Mouse (Mus musculus): ENCODE data around the gene Rin1. TPM values are rescaled to one million over a fixed set of nuclear protein-coding genes. Genes with fewer than 3 reads are reported as not detected.
A peak's percentile ranks its signal among the peaks of the same experiment; 100 is the strongest.

Rin1 gene
- polyA plus RNA-seq, 1 experiment from 2014 or later: 0.80 TPM

DNA sequence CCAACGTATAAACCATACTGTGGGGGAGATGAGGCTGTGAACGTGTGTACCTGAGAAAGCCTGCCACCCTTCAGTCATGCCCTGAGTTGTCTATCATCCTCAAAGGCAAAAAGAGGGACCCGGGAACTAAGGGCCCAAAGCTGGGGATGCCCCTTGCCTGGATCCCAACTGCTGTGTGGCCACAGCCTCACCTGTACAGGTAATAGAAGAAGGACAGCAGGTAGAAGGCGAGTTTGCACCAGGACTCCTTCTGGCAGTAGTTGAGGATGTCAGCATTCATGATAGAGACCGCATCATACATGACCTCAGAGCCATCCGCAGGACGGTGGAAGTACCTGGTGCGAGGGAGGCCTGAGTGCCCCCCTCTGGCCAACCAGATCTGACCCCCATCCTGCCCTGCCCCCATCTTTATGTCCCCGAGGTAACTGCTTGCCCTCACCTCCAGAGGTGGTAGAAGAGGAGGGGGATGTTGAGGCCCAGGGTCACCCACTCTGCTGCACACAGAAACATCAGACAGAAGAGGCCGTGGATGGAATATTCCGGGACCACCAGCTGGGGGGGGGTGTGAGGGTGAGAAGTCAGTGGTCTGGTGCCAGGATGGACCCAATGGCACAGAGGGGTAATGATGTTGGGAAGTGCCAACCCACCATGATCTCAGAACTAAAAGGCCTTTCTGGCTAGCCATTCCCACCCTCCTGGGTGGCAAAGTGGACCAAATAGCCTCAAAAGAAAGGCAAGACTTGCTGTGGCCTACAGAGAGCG lies 43.4 kb downstream of the Rin1 start:
- Histone ChIP-seq H3K36me3 (ENCODE audit: control insufficient read depth, insufficient read depth, low read length) (no peaks in the 10 kb centered on the region), H3K9me3 (ENCODE audit: control insufficient read depth, low read length) (no peaks in the 10 kb centered on the region), H3K4me3 (ENCODE audit: low read depth, low read length) (no peak overlapping the region), H3K27ac (ENCODE audit: low read depth, low read length) (no peak overlapping the region), H3K27me3 (ENCODE audit: control insufficient read depth, insufficient read depth, low read length) (no peaks in the 10 kb centered on the region), H3K9ac (ENCODE audit: low read depth, low read length) (no peak overlapping the region), H3K4me1 (replicated peaks; ENCODE audit: control insufficient read depth, insufficient read depth, low read length) (peaks cover 24% of the 10 kb centered on the region), H3K4me2 (replicated peaks; ENCODE audit: low read depth, low read length) (no peak overlapping the region)
- DNase-seq (ENCODE audit: low spot score) (no peak), ATAC-seq (ENCODE audit: low FRiP score) (no peak)
- 78% methylated on average over 12 of the region's 12 CpGs for WGBS

DNA sequence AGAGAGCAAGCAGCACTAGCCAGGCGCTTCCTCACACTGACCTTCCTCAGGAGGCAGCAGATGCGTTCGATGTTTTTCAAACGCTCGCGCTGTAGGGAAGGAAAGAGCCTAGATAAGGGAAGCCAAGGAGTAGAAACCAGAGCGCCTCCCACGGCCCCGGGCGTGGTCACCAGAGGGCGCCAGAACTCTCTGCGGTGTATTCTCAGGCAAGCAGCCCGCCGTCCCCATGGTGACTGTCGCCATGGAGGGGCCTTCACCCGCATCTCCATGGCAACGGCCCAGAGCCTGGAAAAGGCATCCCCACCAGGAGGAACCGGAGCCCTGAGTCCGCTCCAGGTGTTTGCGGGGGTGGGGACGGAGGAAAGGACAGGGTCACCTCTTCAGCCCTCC lies 44.0 kb downstream of the Rin1 start:
- WGBS: under 1% methylated on average over 21 of the region's 21 CpGs
- peak overlapping the region; percentile 1; the same call in 1 of the 2 replicates for H3K9ac ChIP-seq (ENCODE audit: low read depth, low read length)

DNA sequence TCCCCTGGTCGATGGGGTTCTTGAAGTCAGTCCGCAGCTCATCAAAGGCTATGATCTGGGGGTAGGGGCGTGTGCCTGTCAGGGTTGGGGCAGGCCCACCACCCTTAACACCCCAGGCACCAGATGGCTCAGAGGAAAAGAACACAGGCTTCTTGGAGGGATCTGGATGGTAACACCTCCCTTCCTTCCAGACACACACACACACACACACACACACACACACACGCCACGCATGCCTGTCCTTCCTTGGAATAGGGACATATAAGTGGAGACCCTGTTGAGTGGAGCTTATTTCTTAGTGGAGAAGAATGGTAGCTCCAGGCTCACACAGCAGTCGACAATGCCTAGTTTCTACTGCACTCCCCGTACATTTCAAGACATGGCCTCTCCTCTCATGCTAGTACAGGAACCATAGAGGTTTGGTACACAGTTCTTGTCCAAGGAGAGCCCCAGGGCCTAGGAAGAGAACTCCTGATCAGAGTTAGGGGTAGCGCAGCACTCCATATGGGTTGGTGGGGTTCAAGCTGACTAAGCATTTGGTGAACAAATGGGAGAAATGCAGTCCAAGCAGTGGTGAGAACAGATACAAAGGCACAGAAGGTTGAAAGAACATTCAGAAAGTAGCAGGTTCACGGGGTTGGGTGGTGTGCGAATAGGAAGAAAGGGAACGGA lies 44.6 kb downstream of the Rin1 start:
- 38% methylated on average over 11 of the region's 11 CpGs for WGBS

More for the DNA sequence above, 44.0 kb downstream of the Rin1 start:
- H3K27me3 ChIP-seq (ENCODE audit: control insufficient read depth, insufficient read depth, low read length): no peaks in the 10 kb centered on the region
- H3K36me3 ChIP-seq (ENCODE audit: control insufficient read depth, insufficient read depth, low read length): no peaks in the 10 kb centered on the region
- peak; percentile 100 for DNase-seq (ENCODE audit: low spot score)
- peak overlapping the region; percentile 20 for H3K4me3 ChIP-seq (ENCODE audit: low read depth, low read length)
- peak overlapping the region; percentile 70 for H3K27ac ChIP-seq (ENCODE audit: low read depth, low read length)
- peak; percentile 59 for ATAC-seq (ENCODE audit: low FRiP score)
- peaks cover 24% of the 10 kb centered on the region for H3K4me1 ChIP-seq (replicated peaks; ENCODE audit: control insufficient read depth, insufficient read depth, low read length)
- H3K9me3 ChIP-seq (ENCODE audit: control insufficient read depth, low read length): no peaks in the 10 kb centered on the region
- H3K4me2 ChIP-seq (replicated peaks; ENCODE audit: low read depth, low read length): peak overlapping the region; percentile 94

DNA sequence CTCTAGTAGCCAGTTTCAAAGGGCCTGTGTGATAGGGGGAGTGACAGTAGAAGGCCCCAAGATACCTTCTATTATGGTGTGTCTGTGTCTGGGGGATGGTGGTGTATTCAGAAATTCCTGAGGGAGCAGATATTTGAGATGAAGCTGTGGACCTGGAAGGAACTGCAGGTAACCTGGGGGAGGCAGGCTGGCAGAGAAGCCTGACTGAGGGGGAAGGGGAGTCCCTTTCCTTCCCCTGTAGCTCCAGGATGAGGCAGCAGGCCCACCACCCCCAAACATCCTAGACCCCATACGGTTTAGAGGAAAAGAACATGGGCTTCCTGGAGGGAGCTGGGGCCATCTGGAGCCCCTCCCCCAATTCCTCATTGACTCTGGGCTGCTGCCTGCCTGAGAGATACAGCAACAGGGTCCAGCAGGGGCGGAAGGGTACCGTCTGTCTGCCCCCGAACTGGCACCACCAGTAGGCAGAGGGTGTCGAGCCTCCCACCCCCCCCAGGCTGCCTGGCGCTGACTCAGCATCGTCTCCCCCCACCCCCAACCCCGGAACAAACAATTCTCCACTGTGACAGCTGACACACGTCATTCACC lies 45.7 kb downstream of the Rin1 start:
- peak overlapping the region; percentile 69 for H3K4me3 ChIP-seq (ENCODE audit: low read depth, low read length)
- peak overlapping the region; percentile 86 for H3K9ac ChIP-seq (ENCODE audit: low read depth, low read length)
- no peaks in the 10 kb centered on the region for H3K27me3 ChIP-seq (ENCODE audit: control insufficient read depth, insufficient read depth, low read length)
- peaks cover 4% of the 10 kb centered on the region; the same call in 1 of the 2 replicates for H3K36me3 ChIP-seq (ENCODE audit: control insufficient read depth, insufficient read depth, low read length)
- DNase-seq (ENCODE audit: low spot score): peak; percentile 44
- H3K4me2 ChIP-seq (replicated peaks; ENCODE audit: low read depth, low read length): peak overlapping the region; percentile 94
- 0 out of 2 replicates have a peak overlapping the region, but pooled peaks have one; percentile 75 for H3K27ac ChIP-seq (ENCODE audit: low read depth, low read length)
- H3K9me3 ChIP-seq (ENCODE audit: control insufficient read depth, low read length): no peaks in the 10 kb centered on the region
- ATAC-seq (ENCODE audit: low FRiP score): no peak
- peaks cover 24% of the 10 kb centered on the region for H3K4me1 ChIP-seq (replicated peaks; ENCODE audit: control insufficient read depth, insufficient read depth, low read length)
- WGBS: 7% methylated on average over 9 of the region's 9 CpGs

More for the DNA sequence above, 44.6 kb downstream of the Rin1 start:
- Histone ChIP-seq H3K4me2 (replicated peaks; ENCODE audit: low read depth, low read length) (peak overlapping the region; percentile 94), H3K36me3 (ENCODE audit: control insufficient read depth, insufficient read depth, low read length) (no peaks in the 10 kb centered on the region), H3K9ac (ENCODE audit: low read depth, low read length) (peak overlapping the region; percentile 1; the same call in 1 of the 2 replicates), H3K4me3 (ENCODE audit: low read depth, low read length) (peak overlapping the region; percentile 20), H3K27ac (ENCODE audit: low read depth, low read length) (peak overlapping the region; percentile 70), H3K9me3 (ENCODE audit: control insufficient read depth, low read length) (no peaks in the 10 kb centered on the region), H3K27me3 (ENCODE audit: control insufficient read depth, insufficient read depth, low read length) (no peaks in the 10 kb centered on the region), H3K4me1 (replicated peaks; ENCODE audit: control insufficient read depth, insufficient read depth, low read length) (peaks cover 24% of the 10 kb centered on the region)
- ATAC-seq (ENCODE audit: low FRiP score) (no peak; the same call in 1 of the 2 replicates), DNase-seq (ENCODE audit: low spot score) (no peak)

DNA sequence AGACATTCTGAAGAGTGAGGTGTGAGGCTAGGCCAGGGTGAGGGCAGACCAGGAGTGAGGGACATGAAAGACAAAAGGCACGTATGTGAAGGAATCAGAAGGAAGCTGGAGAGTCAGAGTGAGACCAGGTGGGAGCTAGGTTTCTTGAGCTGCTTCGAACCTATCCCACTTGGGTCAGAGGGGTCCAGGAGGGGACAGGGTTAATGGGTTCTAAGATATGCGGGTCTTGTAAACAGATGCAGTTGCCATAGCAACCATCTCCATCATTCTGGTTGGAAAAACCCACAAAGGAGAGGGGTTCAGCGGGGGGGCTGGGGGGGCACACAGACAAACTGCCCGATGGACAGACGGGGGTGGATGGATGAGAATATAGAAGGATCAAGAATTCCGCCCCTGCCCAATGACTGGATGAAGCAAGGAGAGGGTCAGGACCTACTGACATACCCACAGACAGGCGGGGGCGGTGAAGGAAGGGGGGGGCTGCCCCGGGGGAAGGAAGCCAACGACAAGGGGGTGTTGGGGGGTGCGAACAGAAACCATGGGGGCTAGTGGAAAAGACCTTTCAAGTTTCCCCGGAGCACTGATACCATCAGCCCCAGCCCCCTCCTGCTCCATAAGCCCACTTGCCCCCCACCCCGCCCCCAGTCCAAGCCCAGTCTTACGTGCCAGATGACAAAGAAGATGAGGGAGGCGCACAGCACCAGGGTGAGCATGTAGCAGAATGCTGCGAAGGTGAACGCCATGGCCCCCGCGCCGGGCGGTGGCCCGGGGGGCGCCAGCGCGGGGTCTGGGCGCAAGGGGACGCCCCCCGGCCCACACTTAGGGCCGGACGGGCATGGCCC lies 47.5 kb downstream of the Rin1 start:
- 4% methylated on average over 24 of the region's 31 CpGs for WGBS
- Histone ChIP-seq H3K27me3 (ENCODE audit: control insufficient read depth, insufficient read depth, low read length) (no peaks in the 10 kb centered on the region), H3K27ac (ENCODE audit: low read depth, low read length) (peak overlapping the region; percentile 75), H3K36me3 (ENCODE audit: control insufficient read depth, insufficient read depth, low read length) (peaks cover 4% of the 10 kb centered on the region; the same call in 1 of the 2 replicates), H3K4me2 (replicated peaks; ENCODE audit: low read depth, low read length) (peak overlapping the region; percentile 94), H3K9ac (ENCODE audit: low read depth, low read length) (peak overlapping the region; percentile 86), H3K9me3 (ENCODE audit: control insufficient read depth, low read length) (no peaks in the 10 kb centered on the region), H3K4me1 (replicated peaks; ENCODE audit: control insufficient read depth, insufficient read depth, low read length) (peaks cover 24% of the 10 kb centered on the region), H3K4me3 (ENCODE audit: low read depth, low read length) (peak overlapping the region; percentile 69)
- peak; percentile 33 for ATAC-seq (ENCODE audit: low FRiP score)
- peak; percentile 61 for DNase-seq (ENCODE audit: low spot score)

- H3K4me2 ChIP-seq (replicated peaks; ENCODE audit: low read depth, low read length): peak within 1 kb of the TSS; percentile 94
- peak within 1 kb of the TSS; percentile 69 for H3K4me3 ChIP-seq (ENCODE audit: low read depth, low read length)
- H3K36me3 ChIP-seq (ENCODE audit: control insufficient read depth, insufficient read depth, low read length): peaks cover 4% of the 10 kb centered on the region; the same call in 1 of the 2 replicates
- peak within 1 kb of the TSS; percentile 86 for H3K9ac ChIP-seq (ENCODE audit: low read depth, low read length)
- peak within 1 kb of the TSS; percentile 75 for H3K27ac ChIP-seq (ENCODE audit: low read depth, low read length)
- DNase-seq (ENCODE audit: low spot score): peak; percentile 88
- ATAC-seq (ENCODE audit: low FRiP score): peak; percentile 65
- H3K9me3 ChIP-seq (ENCODE audit: control insufficient read depth, low read length): no peaks in the 10 kb centered on the region
- no peaks in the 10 kb centered on the region for H3K27me3 ChIP-seq (ENCODE audit: control insufficient read depth, insufficient read depth, low read length)
- peaks cover 24% of the 10 kb centered on the region for H3K4me1 ChIP-seq (replicated peaks; ENCODE audit: control insufficient read depth, insufficient read depth, low read length)
- 3% methylated on average over 20 of the region's 48 CpGs for WGBS
Observed at GRCm38 (mm10) chr19:5098363-5099143, 48.3 kb downstream of the Rin1 start, which contains the start of gene Cnih2. Gene Cnih2, minus strand, starts transcription at chr19:5098521.

DNA sequence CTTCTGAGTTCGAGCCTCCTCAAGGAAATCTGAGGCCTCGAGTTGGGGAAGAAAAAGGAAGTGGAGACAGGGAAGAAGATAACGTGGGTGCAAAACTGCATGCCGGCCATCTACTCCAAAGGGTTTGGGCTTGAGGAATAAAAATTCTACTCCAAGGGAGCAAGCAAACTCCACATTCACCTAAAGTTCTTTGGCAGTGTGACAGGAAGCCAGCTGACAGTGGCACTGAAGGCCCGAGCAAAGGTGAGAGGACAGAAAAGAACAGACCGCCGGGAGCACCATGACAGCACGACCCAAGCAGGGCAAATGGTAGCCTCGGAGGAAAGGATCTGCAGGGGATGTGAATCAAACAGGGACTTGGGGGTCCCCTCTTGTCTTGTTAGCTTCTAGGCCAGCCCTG lies 55.8 kb downstream of the Rin1 start:
- DNase-seq (ENCODE audit: low spot score): no peak
- 0 out of 2 replicates have a peak overlapping the region, but pooled peaks have one; percentile 90 for H3K27ac ChIP-seq (ENCODE audit: low read depth, low read length)
- peak overlapping the region; percentile 55 for H3K4me2 ChIP-seq (replicated peaks; ENCODE audit: low read depth, low read length)
- WGBS: 20% methylated on average over 9 of the region's 9 CpGs
- ATAC-seq (ENCODE audit: low FRiP score): no peak
- peak overlapping the region; percentile 68 for H3K4me3 ChIP-seq (ENCODE audit: low read depth, low read length)
- peaks cover 6% of the 10 kb centered on the region for H3K4me1 ChIP-seq (replicated peaks; ENCODE audit: control insufficient read depth, insufficient read depth, low read length)
- H3K9ac ChIP-seq (ENCODE audit: low read depth, low read length): peak overlapping the region; percentile 90
- no peaks in the 10 kb centered on the region for H3K9me3 ChIP-seq (ENCODE audit: control insufficient read depth, low read length)
- H3K36me3 ChIP-seq (ENCODE audit: control insufficient read depth, insufficient read depth, low read length): peaks cover 7% of the 10 kb centered on the region
- H3K27me3 ChIP-seq (ENCODE audit: control insufficient read depth, insufficient read depth, low read length): no peaks in the 10 kb centered on the region

All from hindbrain, embryonic 11.5 days (tissue).